23 mouse cellular contexts compared by ENCODE assay signal in genomic region chr3:129862592-129862991, GRCm38 (mm10). TPM values are rescaled to one million over a fixed set of nuclear protein-coding genes. Genes with fewer than 3 reads are reported as not detected.
"Had no signal": no experiment of that assay in that cellular context is flagged by ENCODE, and none has a peak within 500 bp of the region (broad histone marks: within the 10 kb centered on the region; RNA-seq: fewer than 3 reads in every experiment).

No protein-coding gene starts in this region.

- H3K9ac ChIP-seq: liver, postnatal 0 days; lung, embryonic 15.5 days; midbrain, embryonic 12.5 days; neural tube, embryonic 12.5 days; stomach, embryonic 15.5 days had no signal

- H3K4me2 ChIP-seq: lung, embryonic 15.5 days; midbrain, embryonic 12.5 days; neural tube, embryonic 12.5 days; stomach, embryonic 15.5 days had no signal

- H3K36me3 ChIP-seq: lung, embryonic 15.5 days; midbrain, embryonic 10.5 days; midbrain, embryonic 12.5 days; neural tube, embryonic 12.5 days; stomach, embryonic 15.5 days had no signal

- H3K9me3 ChIP-seq: lung, embryonic 15.5 days; stomach, embryonic 15.5 days had no signal

- H3K27ac ChIP-seq: lung, embryonic 15.5 days; macrophage; midbrain, embryonic 10.5 days; midbrain, embryonic 12.5 days; neural tube, embryonic 12.5 days; stomach, embryonic 15.5 days; stomach, postnatal 0 days had no signal

- H3K27me3 ChIP-seq: lung, embryonic 15.5 days; midbrain, embryonic 12.5 days; neural tube, embryonic 12.5 days; stomach, embryonic 15.5 days had no signal

- H3K4me1 ChIP-seq: lung, embryonic 15.5 days; midbrain, embryonic 10.5 days; midbrain, embryonic 12.5 days; neural tube, embryonic 12.5 days; stomach, embryonic 15.5 days had no signal

- ATAC-seq: liver, postnatal 0 days; lung, postnatal 0 days; midbrain, embryonic 16.5 days had no signal

- DNase-seq: liver, postnatal 0 days; lung, adult 2 months; lung, postnatal 14 days; lung, postnatal 36 days; midbrain, embryonic 14.5 days; right cerebral cortex, postnatal 14 days; thymus, adult 2 months; thymus, postnatal 25 days; thymus, postnatal 4 days had no signal

- H3K4me3 ChIP-seq: lung, embryonic 15.5 days; midbrain, embryonic 10.5 days; midbrain, embryonic 12.5 days; myocyte; neural tube, embryonic 12.5 days; stomach, embryonic 15.5 days had no signal

RNA-seq across cellular contexts. Expression of gene Cfi, which starts 26.9 kb away (rescaled TPM):
- total RNA-seq: megakaryocyte progenitor cell, adult 5-6 weeks; megakaryocyte-erythroid progenitor cell, adult 5-6 weeks; neutrophil, adult 5-6 weeks had no signal
- polyA plus RNA-seq: macrophage; myocyte; spleen, adult 2 months had no signal

RNA-seq across cellular contexts. Expression of gene Rrh, which starts 40.2 kb away (rescaled TPM):
- polyA plus RNA-seq: liver, postnatal 0 days; lung, postnatal 0 days; midbrain, embryonic 12.5 days; myocyte; neural tube, embryonic 12.5 days had no signal
